Mouse (Mus musculus): ENCODE measurements around the gene Myocd. TPM values are rescaled to one million over a fixed set of nuclear protein-coding genes. Genes with fewer than 3 reads are reported as not detected.
A peak's percentile ranks its signal among the peaks of the same experiment; 100 is the strongest.

Myocd gene
- polyA plus RNA-seq, 1 experiment, result 0.04 TPM

DNA sequence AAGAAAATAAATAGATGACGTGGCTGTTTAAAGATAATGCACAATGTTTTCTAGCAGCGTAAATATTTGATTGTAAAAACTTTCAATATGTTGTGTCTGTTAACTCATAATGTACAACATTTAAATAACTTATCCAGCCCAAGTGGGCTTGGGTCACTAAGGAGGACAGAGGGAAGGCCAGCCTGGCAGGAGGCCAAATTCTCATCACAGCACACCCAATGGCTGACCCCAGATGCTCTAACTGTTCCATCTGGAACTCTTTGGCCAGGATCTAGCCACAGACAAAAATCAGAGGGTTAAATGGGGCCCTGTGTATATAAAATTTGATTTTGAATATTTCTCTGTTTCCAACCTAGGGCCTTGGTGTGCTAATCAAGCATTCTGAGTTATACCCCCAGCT is 16.4 kb upstream of the Myocd start:
- Histone ChIP-seq H3K36me3 (ENCODE audit: control insufficient read depth, insufficient read depth) (no peaks in the 10 kb centered on the region), H3K27me3 (ENCODE audit: control insufficient read depth, insufficient read depth, insufficient read length) (no peaks in the 10 kb centered on the region), H3K4me3 (no peak overlapping the region), H3ac (ENCODE audit: control insufficient read depth, insufficient read length) (no peak overlapping the region), H3K79me2 (ENCODE audit: control insufficient read depth, insufficient read depth) (no peaks in the 10 kb centered on the region), H3K4me2 (ENCODE audit: low read depth) (no peak overlapping the region)
- no peak for TF ChIP-seq SRF (IDR thresholded peaks at IDR 0.05; ENCODE audit: control insufficient read depth, insufficient read length, low read depth)
- TF ChIP-seq TCF3 (IDR thresholded peaks at IDR 0.05; ENCODE audit: insufficient read length, low read depth), result no peak
- no peak for TF ChIP-seq USF1 (IDR thresholded peaks at IDR 0.05; ENCODE audit: low read depth)
- TF ChIP-seq MAX (IDR thresholded peaks at IDR 0.05; ENCODE audit: low read depth), result no peak
- no peak for TF ChIP-seq MYOG (IDR thresholded peaks at IDR 0.05; ENCODE audit: control insufficient read depth in 1 of 3, insufficient read depth in 1 of 3, insufficient read length in 2 of 3, low read depth in 2 of 3)
- no peak for TF ChIP-seq TCF12 (IDR thresholded peaks at IDR 0.05; ENCODE audit: insufficient read depth, poor library complexity, severe bottlenecking)
- TF ChIP-seq MYOD1 (IDR thresholded peaks at IDR 0.05; ENCODE audit: control insufficient read depth in 1 of 3, insufficient read length in 2 of 3, low read depth in 2 of 3), result no peak
- TF ChIP-seq E2F4 (IDR thresholded peaks at IDR 0.05; ENCODE audit: insufficient read depth), result no peak
- no peak for TF ChIP-seq CEBPB (IDR thresholded peaks at IDR 0.05; ENCODE audit: insufficient read depth, poor library complexity, severe bottlenecking)

DNA sequence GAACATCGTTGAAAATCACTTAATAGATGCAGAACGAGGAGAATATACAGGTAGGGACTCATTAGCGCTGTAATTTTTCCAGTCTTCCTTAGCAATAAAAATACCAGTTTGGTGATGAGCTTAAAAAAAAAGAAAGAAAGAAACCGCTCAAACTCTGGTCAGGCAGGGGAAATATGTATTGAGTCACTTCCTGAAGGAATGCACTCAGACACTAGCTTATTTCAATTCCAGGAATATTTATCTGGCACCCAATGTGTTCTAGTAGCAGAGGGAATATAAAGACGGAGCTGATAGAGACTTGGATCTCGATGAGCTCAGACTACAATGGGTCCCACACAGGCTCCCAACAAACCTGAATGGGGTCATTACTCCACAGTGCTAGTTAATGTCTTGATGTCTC is 5.7 kb upstream of the Myocd start:
- Histone ChIP-seq H3K79me2 (ENCODE audit: control insufficient read depth, insufficient read depth) (no peaks in the 10 kb centered on the region), H3K4me3 (no peak overlapping the region), H3K36me3 (ENCODE audit: control insufficient read depth, insufficient read depth) (no peaks in the 10 kb centered on the region), H3ac (ENCODE audit: control insufficient read depth, insufficient read length) (no peak overlapping the region), H3K27me3 (ENCODE audit: control insufficient read depth, insufficient read depth, insufficient read length) (no peaks in the 10 kb centered on the region), H3K4me2 (ENCODE audit: low read depth) (no peak overlapping the region)
- no peak for TF ChIP-seq MAX (IDR thresholded peaks at IDR 0.05; ENCODE audit: low read depth)
- TF ChIP-seq POLR2A (IDR thresholded peaks at IDR 0.05; ENCODE audit: insufficient read length, low read depth), result no peak
- TF ChIP-seq TCF3 (IDR thresholded peaks at IDR 0.05; ENCODE audit: insufficient read length, low read depth), result no peak
- TF ChIP-seq POLR2AphosphoS2 (IDR thresholded peaks at IDR 0.05; ENCODE audit: insufficient read length, low read depth), result no peak
- no peak for TF ChIP-seq CEBPB (IDR thresholded peaks at IDR 0.05; ENCODE audit: insufficient read depth, poor library complexity, severe bottlenecking)
- TF ChIP-seq TCF12 (IDR thresholded peaks at IDR 0.05; ENCODE audit: insufficient read depth, poor library complexity, severe bottlenecking), result no peak
- TF ChIP-seq SRF (IDR thresholded peaks at IDR 0.05; ENCODE audit: control insufficient read depth, insufficient read length, low read depth), result no peak
- TF ChIP-seq E2F4 (IDR thresholded peaks at IDR 0.05; ENCODE audit: insufficient read depth), result no peak
- TF ChIP-seq MYOD1 (IDR thresholded peaks at IDR 0.05; ENCODE audit: control insufficient read depth in 1 of 3, insufficient read length in 2 of 3, low read depth in 2 of 3), result no peak
- no peak for TF ChIP-seq MYOG (IDR thresholded peaks at IDR 0.05; ENCODE audit: control insufficient read depth in 1 of 3, insufficient read depth in 1 of 3, insufficient read length in 2 of 3, low read depth in 2 of 3)
- TF ChIP-seq USF1 (IDR thresholded peaks at IDR 0.05; ENCODE audit: low read depth), result no peak
- no peak for TF ChIP-seq REST (IDR thresholded peaks at IDR 0.05; ENCODE audit: insufficient read depth, insufficient read length)

DNA sequence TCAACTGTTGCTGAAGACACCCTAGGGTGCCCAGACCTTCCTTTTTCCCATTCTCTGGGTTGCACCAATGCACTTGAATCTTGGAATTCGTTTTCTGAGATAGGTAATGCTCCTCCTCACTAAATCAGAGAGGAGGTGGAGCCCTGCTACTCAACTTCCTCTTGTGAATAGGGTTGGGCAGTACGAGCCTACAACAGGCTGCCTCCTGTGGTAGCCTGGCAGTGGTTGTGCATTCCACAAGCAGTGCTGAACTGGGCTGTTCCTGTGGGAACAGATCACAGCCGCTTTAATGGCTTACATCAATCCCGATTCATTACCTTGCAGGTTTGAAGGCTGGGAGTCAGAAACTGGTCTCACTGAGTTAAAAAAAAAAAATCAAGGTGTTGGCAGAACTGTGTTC is 1.2 kb upstream of the Myocd start:
- no peaks in the 10 kb centered on the region for H3K27me3 ChIP-seq (ENCODE audit: control insufficient read depth, insufficient read depth, insufficient read length)
- H3K36me3 ChIP-seq (ENCODE audit: control insufficient read depth, insufficient read depth), result no peaks in the 10 kb centered on the region
- peak overlapping the region; percentile 12 for H3K4me3 ChIP-seq
- H3K79me2 ChIP-seq (ENCODE audit: control insufficient read depth, insufficient read depth), result no peaks in the 10 kb centered on the region
- H3ac ChIP-seq (ENCODE audit: control insufficient read depth, insufficient read length), result no peak overlapping the region
- H3K4me2 ChIP-seq (ENCODE audit: low read depth), result peak overlapping the region; percentile 90
- TF ChIP-seq E2F4 (IDR thresholded peaks at IDR 0.05; ENCODE audit: insufficient read depth) (no peak), POLR2AphosphoS2 (IDR thresholded peaks at IDR 0.05; ENCODE audit: insufficient read length, low read depth) (no peak), TCF12 (IDR thresholded peaks at IDR 0.05; ENCODE audit: insufficient read depth, poor library complexity, severe bottlenecking) (no peak), REST (IDR thresholded peaks at IDR 0.05; ENCODE audit: insufficient read depth, insufficient read length) (no peak), MYOD1 (IDR thresholded peaks at IDR 0.05; ENCODE audit: control insufficient read depth in 1 of 3, insufficient read length in 2 of 3, low read depth in 2 of 3) (no peak), MAX (IDR thresholded peaks at IDR 0.05; ENCODE audit: low read depth) (no peak), CEBPB (IDR thresholded peaks at IDR 0.05; ENCODE audit: insufficient read depth, poor library complexity, severe bottlenecking) (no peak), TCF3 (IDR thresholded peaks at IDR 0.05; ENCODE audit: insufficient read length, low read depth) (no peak), MYOG (IDR thresholded peaks at IDR 0.05; ENCODE audit: control insufficient read depth in 1 of 3, insufficient read depth in 1 of 3, insufficient read length in 2 of 3, low read depth in 2 of 3) (no peak), POLR2A (IDR thresholded peaks at IDR 0.05; ENCODE audit: insufficient read length, low read depth) (no peak), USF1 (IDR thresholded peaks at IDR 0.05; ENCODE audit: low read depth) (no peak), SRF (IDR thresholded peaks at IDR 0.05; ENCODE audit: control insufficient read depth, insufficient read length, low read depth) (no peak)

GRCm38 (mm10) chr11:65268310-65268709 is 1.5 kb downstream of the Myocd start:
- TF ChIP-seq REST (IDR thresholded peaks at IDR 0.05; ENCODE audit: insufficient read depth, insufficient read length), result no peak
- TF ChIP-seq E2F4 (IDR thresholded peaks at IDR 0.05; ENCODE audit: insufficient read depth), result no peak
- no peak for TF ChIP-seq MAX (IDR thresholded peaks at IDR 0.05; ENCODE audit: low read depth)
- no peak for TF ChIP-seq POLR2AphosphoS2 (IDR thresholded peaks at IDR 0.05; ENCODE audit: insufficient read length, low read depth)
- no peaks in the 10 kb centered on the region for H3K36me3 ChIP-seq (ENCODE audit: control insufficient read depth, insufficient read depth)
- no peak overlapping the region for H3K4me2 ChIP-seq (ENCODE audit: low read depth)
- H3K79me2 ChIP-seq (ENCODE audit: control insufficient read depth, insufficient read depth), result no peaks in the 10 kb centered on the region
- H3ac ChIP-seq (ENCODE audit: control insufficient read depth, insufficient read length), result no peak overlapping the region
- no peaks in the 10 kb centered on the region for H3K27me3 ChIP-seq (ENCODE audit: control insufficient read depth, insufficient read depth, insufficient read length)
- H3K4me3 ChIP-seq, result no peak overlapping the region

- Histone ChIP-seq H3K27me3 (ENCODE audit: control insufficient read depth, insufficient read depth, insufficient read length) (no peaks in the 10 kb centered on the region), H3K79me2 (ENCODE audit: control insufficient read depth, insufficient read depth) (no peaks in the 10 kb centered on the region), H3ac (ENCODE audit: control insufficient read depth, insufficient read length) (no peak overlapping the region), H3K36me3 (ENCODE audit: control insufficient read depth, insufficient read depth) (no peaks in the 10 kb centered on the region), H3K4me3 (no peak overlapping the region), H3K4me2 (ENCODE audit: low read depth) (no peak overlapping the region)
- no peak for TF ChIP-seq TCF3 (IDR thresholded peaks at IDR 0.05; ENCODE audit: insufficient read length, low read depth)
- TF ChIP-seq E2F4 (IDR thresholded peaks at IDR 0.05; ENCODE audit: insufficient read depth), result no peak
- no peak for TF ChIP-seq SRF (IDR thresholded peaks at IDR 0.05; ENCODE audit: control insufficient read depth, insufficient read length, low read depth)
These were observed 6.3 kb downstream of the Myocd start for GRCm38 (mm10) chr11:65263466-65263865.
